Mouse (Mus musculus): ENCODE results near the gene Rybp.

DNA sequence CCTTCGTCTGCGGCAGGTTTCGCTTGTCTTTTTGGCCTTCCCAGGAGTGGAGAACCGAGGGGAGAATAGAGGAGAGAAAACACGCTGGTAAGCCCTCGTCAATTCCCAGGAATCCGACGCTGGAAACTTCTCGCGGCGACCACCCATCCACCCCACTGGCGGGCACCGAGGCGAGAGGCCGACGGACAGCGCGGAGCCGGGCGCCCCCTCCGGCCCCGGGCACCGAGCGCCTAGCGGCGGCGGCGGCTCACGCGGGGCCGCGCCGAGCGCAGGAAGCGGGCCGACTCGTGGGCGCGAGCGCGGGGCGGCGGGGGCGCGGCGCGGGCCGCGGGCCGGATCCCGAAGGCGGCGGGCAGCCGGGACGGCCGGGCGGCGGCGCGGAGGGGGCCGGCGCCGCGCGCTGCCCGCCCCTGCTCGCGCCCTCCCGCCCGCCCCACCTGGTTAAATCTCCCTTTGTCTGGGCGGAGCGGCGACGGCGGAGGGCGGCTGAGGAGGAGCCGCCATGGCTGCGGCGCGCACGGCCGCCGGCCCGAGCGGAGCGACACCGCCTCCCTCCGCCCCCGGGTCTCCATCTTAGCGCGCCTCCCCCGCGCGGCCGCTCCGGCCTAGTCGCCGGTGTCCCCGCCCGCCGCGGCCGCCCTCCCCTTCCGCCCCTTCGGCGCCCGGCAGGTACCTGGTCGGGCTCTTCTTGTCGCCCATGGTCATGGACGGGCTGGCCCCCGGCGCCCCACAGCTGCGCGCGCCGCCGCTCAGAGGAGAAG is 532 bp downstream of the Rybp start:
- TF ChIP-seq CTCF (IDR thresholded peaks at IDR 0.05; ENCODE audit: low read depth, low read length), result no peak
- TF ChIP-seq GATA1 (IDR thresholded peaks at IDR 0.05; ENCODE audit: borderline replicate concordance, low read length), result no peak

All from G1E (cell line).